Mouse (Mus musculus) macrophage (primary cell): ENCODE data around the gene Clca1. TPM values are rescaled to one million over a fixed set of nuclear protein-coding genes. Genes with fewer than 3 reads are reported as not detected.

Source experiments
- H3K27ac ChIP-seq: fragments of 350-480 bp; formaldehyde crosslinking; 2 replicates; pipeline ENCODE4 v1.9.0; 2021
- H3K36me3 ChIP-seq: fragments of 350-480 bp; formaldehyde crosslinking; 2 replicates; pipeline ENCODE4 v1.9.0; 2021; ENCODE audit errors: inconsistent target
- H3K4me3 ChIP-seq: fragments of 350-480 bp; formaldehyde crosslinking; 2 replicates; pipeline ENCODE4 v1.9.0; 2021; ENCODE audit errors: inconsistent target
- H3K79me2 ChIP-seq: fragments of 350-480 bp; formaldehyde crosslinking; 2 replicates; pipeline ENCODE4 v1.9.0; 2021; ENCODE audit errors: inconsistent target
- WGBS: methylation state at CpG from one replicate; pipeline ENCODE4 v1.1.7; 2026; ENCODE audit warnings: inconsistent platforms; ENCODE audit not compliant: missing documents; 5-methylcytosine and 5-hydroxymethylcytosine counted together
- polyA plus RNA-seq: library from polyadenylated mRNA; stranded (reverse); fragments of 250-400 nt; gene quantifications from 3 replicates; pipeline ENCODE4 v1.2.4, GENCODE M21; 2018; ENCODE audit warnings: inconsistent platforms

Gene Clca1
- polyA plus RNA-seq, 1 experiment from 2014 or later = not detected

DNA sequence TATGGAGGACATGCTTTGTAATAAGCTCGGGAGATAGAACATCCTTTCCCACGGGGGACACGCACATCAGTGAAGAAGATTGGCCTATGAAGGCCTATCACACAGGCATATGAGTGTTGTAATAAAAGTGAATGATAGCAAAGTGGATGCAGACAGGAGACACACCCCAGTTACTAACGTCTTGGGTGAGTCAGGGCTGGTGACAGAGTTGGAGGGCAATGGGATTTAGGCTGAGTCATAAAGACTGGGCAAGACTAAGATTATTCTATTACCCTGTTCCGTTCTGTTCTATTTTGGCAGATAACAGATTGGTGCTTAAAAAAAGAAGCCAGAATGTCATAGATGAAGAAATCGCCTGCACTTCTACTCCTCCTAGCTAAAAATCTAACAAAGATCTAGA is 52.0 kb downstream of the Clca1 start:
- H3K79me2 ChIP-seq = no peaks in the 10 kb centered on the region
- H3K4me3 ChIP-seq = no peak overlapping the region
- H3K36me3 ChIP-seq = no peaks in the 10 kb centered on the region
- no peak overlapping the region for H3K27ac ChIP-seq
- WGBS = 94% methylated on average over 6 of the region's 6 CpGs

- H3K4me3 ChIP-seq = no peak overlapping the region
- 62% methylated on average over 4 of the region's 4 CpGs for WGBS
- H3K79me2 ChIP-seq = no peaks in the 10 kb centered on the region
- H3K27ac ChIP-seq = no peak overlapping the region
- H3K36me3 ChIP-seq = no peaks in the 10 kb centered on the region
These were observed 54.9 kb downstream of the Clca1 start for GRCm38 (mm10) chr3:144977631-144978030.

DNA sequence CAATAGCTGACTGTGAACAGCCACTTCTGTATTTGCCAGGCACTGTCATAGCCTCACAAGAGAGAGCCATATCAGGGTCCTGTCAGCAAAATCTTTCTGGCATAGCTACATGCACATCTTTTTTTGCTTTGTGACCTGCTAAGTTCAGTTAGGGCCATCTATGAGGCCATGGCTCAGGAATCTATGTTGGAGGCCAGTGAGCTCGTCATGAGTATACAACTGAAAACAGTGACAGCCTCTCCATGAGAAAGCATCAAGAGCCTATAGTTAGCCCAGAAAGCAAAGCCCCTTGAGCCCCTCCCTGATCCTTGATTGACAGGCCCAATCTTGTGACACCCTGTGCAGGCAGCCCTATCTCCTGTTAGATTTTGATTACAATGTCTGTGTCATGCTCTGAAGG is 56.5 kb downstream of the Clca1 start:
- no peaks in the 10 kb centered on the region for H3K36me3 ChIP-seq
- H3K27ac ChIP-seq = no peak overlapping the region
- H3K4me3 ChIP-seq = no peak overlapping the region
- no peaks in the 10 kb centered on the region for H3K79me2 ChIP-seq
- 90% methylated on average over 1 of the region's 1 CpGs for WGBS

DNA sequence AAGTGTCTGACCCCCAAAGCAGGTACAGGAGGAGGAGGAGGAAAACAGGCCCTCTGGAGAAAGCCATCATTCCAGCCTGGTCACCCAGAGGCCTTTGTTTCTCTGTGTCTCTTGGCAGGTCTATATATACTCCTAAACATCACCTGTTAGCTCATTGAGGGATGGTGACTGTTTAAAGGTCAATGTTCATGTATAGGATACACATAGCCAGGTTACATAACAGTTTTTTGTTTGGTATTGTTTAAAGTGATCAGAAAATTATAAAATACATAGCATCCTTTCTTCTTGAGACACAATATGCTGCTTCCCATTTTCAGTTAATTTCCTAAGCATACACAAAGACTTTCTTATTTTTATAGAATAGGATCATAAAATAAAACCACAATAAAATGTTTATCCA is 57.6 kb downstream of the Clca1 start, which contains the start of gene Clca4a:
Gene Clca4a (minus strand): TSS at position 101 of the 400 bp plus-strand sequence.
- H3K36me3 ChIP-seq = no peaks in the 10 kb centered on the region
- no peaks in the 10 kb centered on the region for H3K79me2 ChIP-seq
- H3K27ac ChIP-seq = no peak within 1 kb of the TSS
- no peak within 1 kb of the TSS for H3K4me3 ChIP-seq

GRCm38 (mm10) chr3:144971553-144972270 is 60.9 kb downstream of the Clca1 start:
- H3K36me3 ChIP-seq = no peaks in the 10 kb centered on the region
- no peak overlapping the region for H3K27ac ChIP-seq
- H3K79me2 ChIP-seq = no peaks in the 10 kb centered on the region
- 83% methylated on average over 9 of the region's 9 CpGs for WGBS
- H3K4me3 ChIP-seq = no peak overlapping the region

- 69% methylated on average over 1 of the region's 1 CpGs for WGBS
- no peak overlapping the region for H3K27ac ChIP-seq
These were observed 62.8 kb downstream of the Clca1 start for GRCm38 (mm10) chr3:144969755-144970154.

GRCm38 (mm10) chr3:144966074-144966473 is 66.5 kb downstream of the Clca1 start:
- H3K27ac ChIP-seq = no peak overlapping the region
- H3K4me3 ChIP-seq = no peak overlapping the region
- 80% methylated on average over 4 of the region's 4 CpGs for WGBS
- H3K79me2 ChIP-seq = no peaks in the 10 kb centered on the region
- H3K36me3 ChIP-seq = no peaks in the 10 kb centered on the region

More at GRCm38 (mm10) chr3:144969755-144970154, 62.8 kb downstream of the Clca1 start:
- Histone ChIP-seq H3K36me3 (no peaks in the 10 kb centered on the region), H3K4me3 (no peak overlapping the region), H3K79me2 (no peaks in the 10 kb centered on the region)

Other genes with a start within 250 kb of the Clca1 start
- gene Clca3a2, start 213.3 kb downstream of the Clca1 start, polyA plus RNA-seq = not detected in 3 replicates
- not detected in 3 replicates for gene Clca3b, start 183.4 kb downstream of the Clca1 start, polyA plus RNA-seq
- not detected in 3 replicates for gene Clca4b, start 100.2 kb downstream of the Clca1 start, polyA plus RNA-seq
- not detected in 3 replicates for gene Clca4a, start 57.7 kb downstream of the Clca1 start, polyA plus RNA-seq
- not detected in 3 replicates for gene Clca2, start 66.7 kb upstream of the Clca1 start, polyA plus RNA-seq
- 9.3 to 9.6 TPM (median 9.3 TPM) in 3 replicates for gene Odf2l, start 85.8 kb upstream of the Clca1 start, polyA plus RNA-seq